In the genomic region with DNA sequence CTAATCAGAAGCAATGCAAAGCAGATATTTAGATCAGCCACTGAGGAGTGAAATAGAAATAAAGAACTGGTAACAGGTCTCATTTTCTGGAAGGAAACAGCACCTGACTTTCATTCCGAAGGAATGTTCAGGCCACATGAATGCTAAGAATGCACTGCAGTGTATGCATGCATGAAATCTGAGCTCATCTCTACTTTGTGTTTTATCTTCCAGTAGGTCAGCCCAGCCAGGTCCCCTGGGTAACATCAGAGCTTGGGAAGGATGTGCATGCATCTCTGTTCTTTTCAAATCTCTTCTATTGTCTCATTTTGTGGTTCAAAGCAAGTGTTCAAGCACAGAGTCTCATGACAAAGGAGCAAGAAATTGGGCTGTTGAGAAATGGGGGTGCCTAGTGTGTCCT, we compare ENCODE assay signal across 18 mouse cellular contexts.
"Had no signal": no experiment of that assay in that cellular context is flagged by ENCODE, and none has a peak within 500 bp of the region (broad histone marks: within the 10 kb centered on the region; RNA-seq: fewer than 3 reads in every experiment).

No protein-coding gene starts in this region.

- H3K4me1 ChIP-seq: limb, embryonic 12.5 days; liver, embryonic 13.5 days; lung, embryonic 15.5 days; midbrain, embryonic 12.5 days; neural tube, embryonic 12.5 days had no signal

- ATAC-seq: liver, postnatal 0 days; midbrain, embryonic 16.5 days had no signal

- H3K9me3 ChIP-seq: limb, embryonic 12.5 days; liver, embryonic 13.5 days; lung, embryonic 15.5 days; megakaryocyte, embryonic 14.5 days; midbrain, embryonic 12.5 days; neural tube, embryonic 12.5 days had no signal

- H3K4me3 ChIP-seq: layer of hippocampus, adult 2 months; limb, embryonic 12.5 days; liver, embryonic 13.5 days; lung, embryonic 15.5 days; megakaryocyte, embryonic 14.5 days; midbrain, embryonic 12.5 days; neural tube, embryonic 12.5 days had no signal

- H3K4me2 ChIP-seq: limb, embryonic 12.5 days; liver, embryonic 13.5 days; lung, embryonic 15.5 days; midbrain, embryonic 12.5 days; neural tube, embryonic 12.5 days had no signal

- H3K36me3 ChIP-seq: limb, embryonic 12.5 days; liver, embryonic 13.5 days; lung, embryonic 15.5 days; midbrain, embryonic 12.5 days; neural tube, embryonic 12.5 days had no signal

- DNase-seq: kidney, postnatal 10 days; kidney, postnatal 4 days; liver; liver, embryonic 13.5 days; liver, postnatal 0 days; lung, postnatal 14 days; retina, postnatal 1 day; right cerebral cortex, postnatal 14 days; thymus, postnatal 4 days had no signal

- H3K27me3 ChIP-seq: limb, embryonic 12.5 days; liver, embryonic 13.5 days; lung, embryonic 15.5 days; megakaryocyte, embryonic 14.5 days; midbrain, embryonic 12.5 days; neural tube, embryonic 12.5 days had no signal

- H3K27ac ChIP-seq: layer of hippocampus, adult 2 months; limb, embryonic 12.5 days; liver, embryonic 13.5 days; lung, embryonic 15.5 days; macrophage; midbrain, embryonic 12.5 days; neural tube, embryonic 12.5 days; stomach, postnatal 0 days had no signal

- H3K9ac ChIP-seq: limb, embryonic 12.5 days; liver, embryonic 13.5 days; liver, postnatal 0 days; lung, embryonic 15.5 days; midbrain, embryonic 12.5 days; neural tube, embryonic 12.5 days had no signal
